Mouse (Mus musculus) hindbrain, embryonic 15.5 days (tissue): ENCODE data around the gene Emc6. TPM values are rescaled to one million over a fixed set of nuclear protein-coding genes. Genes with fewer than 3 reads are reported as not detected.
A peak's percentile ranks its signal among the peaks of the same experiment; 100 is the strongest.

Experiments used
- ATAC-seq: fragments of 200-750 bp; cut with Nextera tagmentation; 2 replicates; pipeline ENCODE4 v1.8.0; 2017; ENCODE audit warnings: low read depth, moderate number of reproducible peaks, moderate TSS enrichment; ENCODE audit not compliant: low FRiP score
- H3K27ac ChIP-seq: fragments of 300-500 bp; sonication (generic); replicated peaks from 2 replicates; pipeline ENCODE4 v1.5.1; 2015; ENCODE audit warnings: mild to moderate bottlenecking, inconsistent platforms
- H3K27me3 ChIP-seq: fragments of 300-500 bp; sonication (generic); 2 replicates; pipeline ENCODE4 v1.6.1; 2015; ENCODE audit warnings: control low read depth, inconsistent platforms
- H3K36me3 ChIP-seq: fragments of 300-500 bp; sonication (generic); 2 replicates; pipeline ENCODE4 v1.6.1; 2015; ENCODE audit warnings: control low read depth, inconsistent platforms
- H3K4me1 ChIP-seq: fragments of 300-500 bp; sonication (generic); replicated peaks from 2 replicates; pipeline ENCODE4 v1.6.1; 2015; ENCODE audit warnings: control low read depth, inconsistent platforms
- H3K4me2 ChIP-seq: fragments of 300-500 bp; sonication (generic); 2 replicates; pipeline ENCODE4 v1.6.1; 2015; ENCODE audit warnings: moderate library complexity, mild to moderate bottlenecking, inconsistent platforms
- H3K4me3 ChIP-seq: fragments of 300-500 bp; sonication (generic); 2 replicates; pipeline ENCODE4 v1.5.1; 2015; ENCODE audit warnings: mild to moderate bottlenecking, inconsistent platforms
- H3K9ac ChIP-seq: fragments of 300-500 bp; sonication (generic); 2 replicates; pipeline ENCODE4 v1.6.1; 2015; ENCODE audit warnings: inconsistent platforms
- H3K9me3 ChIP-seq: fragments of 300-500 bp; sonication (generic); 2 replicates; pipeline ENCODE4 v1.6.1; 2016; ENCODE audit warnings: control low read depth, inconsistent platforms
- WGBS: fragments of 180-500 bp; shearing (Covaris S2); methylation state at CpG from one replicate; pipeline ENCODE4 v1.1.7; 2015; 5-methylcytosine and 5-hydroxymethylcytosine counted together
- polyA plus RNA-seq: library from polyadenylated mRNA; unstranded; fragments of >200 nt; fragmentation: Nextera tagmentation; extraction: Ambion mirVana; gene quantifications from 2 replicates; pipeline ENCODE4 v1.2.1, GENCODE M21; 2015

The Emc6 gene
- polyA plus RNA-seq, 1 experiment from 2014 or later: 131 TPM

GRCm38 (mm10) chr11:73172186-73172585 is 4.7 kb downstream of the Emc6 start:
- Histone ChIP-seq H3K4me3 (no peak overlapping the region), H3K27ac (no peak overlapping the region), H3K36me3 (0 out of 2 replicates have a peak, but pooled peaks cover 5% of the 10 kb centered on the region), H3K27me3 (no peaks in the 10 kb centered on the region), H3K9ac (no peak overlapping the region), H3K9me3 (no peaks in the 10 kb centered on the region), H3K4me2 (no peak overlapping the region), H3K4me1 (peaks cover 21% of the 10 kb centered on the region)
- 65% methylated on average over 5 of the region's 5 CpGs for WGBS
- ATAC-seq: no peak

DNA sequence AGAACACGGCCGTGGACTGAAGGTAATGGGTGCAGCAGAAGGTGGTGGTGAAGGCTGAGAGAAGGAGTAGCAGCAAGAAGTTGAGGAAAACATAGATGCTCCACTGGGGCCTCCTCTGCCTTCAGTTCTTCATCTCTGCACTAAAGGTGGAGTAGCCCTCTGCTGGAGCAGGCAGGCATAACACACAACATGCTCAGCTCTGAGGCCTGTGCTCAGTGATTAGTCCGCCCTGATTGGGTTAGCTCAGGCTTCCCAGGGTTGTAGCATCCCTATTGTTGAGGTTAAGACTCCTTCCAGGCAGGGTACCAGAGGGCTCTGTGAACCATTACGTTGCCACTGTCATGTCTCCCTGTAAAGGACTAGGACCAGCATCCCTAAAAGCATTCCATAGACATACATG is 7.6 kb downstream of the Emc6 start:
- no peaks in the 10 kb centered on the region for H3K27me3 ChIP-seq
- no peak overlapping the region for H3K4me2 ChIP-seq
- H3K27ac ChIP-seq: no peak overlapping the region
- no peaks in the 10 kb centered on the region for H3K9me3 ChIP-seq
- H3K9ac ChIP-seq: no peak overlapping the region
- H3K36me3 ChIP-seq: 0 out of 2 replicates have a peak, but pooled peaks cover under 1% of the 10 kb centered on the region
- H3K4me1 ChIP-seq: peaks cover 5% of the 10 kb centered on the region; the same call in 1 of the 2 replicates
- no peak; the same call in 1 of the 2 replicates for ATAC-seq
- no peak overlapping the region for H3K4me3 ChIP-seq
- 45% methylated on average over 4 of the region's 4 CpGs for WGBS

DNA sequence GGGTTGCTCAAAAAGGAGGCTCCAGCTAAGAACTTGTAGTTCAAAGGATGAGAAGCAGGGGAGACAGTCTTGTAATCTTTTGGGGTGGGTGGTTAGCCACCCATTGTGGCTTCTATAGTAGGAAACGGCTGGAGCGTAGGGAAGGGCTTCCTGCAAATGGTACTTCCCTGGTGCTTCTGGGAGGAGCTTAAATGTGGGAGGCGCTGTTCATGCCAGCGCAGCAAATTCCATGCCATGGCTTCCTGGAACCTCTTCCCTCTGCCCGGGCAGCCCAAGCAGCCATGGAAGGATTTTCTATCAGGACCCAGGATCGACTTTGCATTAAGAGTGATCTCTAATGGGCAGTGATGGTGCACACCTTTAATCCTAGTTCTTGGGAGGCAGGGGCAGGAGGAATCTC is 8.3 kb downstream of the Emc6 start:
- no peak overlapping the region for H3K27ac ChIP-seq
- H3K4me3 ChIP-seq: no peak overlapping the region
- no peaks in the 10 kb centered on the region for H3K36me3 ChIP-seq
- H3K4me1 ChIP-seq: peaks cover 5% of the 10 kb centered on the region; the same call in 1 of the 2 replicates
- no peaks in the 10 kb centered on the region for H3K9me3 ChIP-seq
- no peak for ATAC-seq
- H3K4me2 ChIP-seq: no peak overlapping the region
- no peaks in the 10 kb centered on the region for H3K27me3 ChIP-seq
- WGBS: 81% methylated on average over 6 of the region's 6 CpGs
- H3K9ac ChIP-seq: no peak overlapping the region

DNA sequence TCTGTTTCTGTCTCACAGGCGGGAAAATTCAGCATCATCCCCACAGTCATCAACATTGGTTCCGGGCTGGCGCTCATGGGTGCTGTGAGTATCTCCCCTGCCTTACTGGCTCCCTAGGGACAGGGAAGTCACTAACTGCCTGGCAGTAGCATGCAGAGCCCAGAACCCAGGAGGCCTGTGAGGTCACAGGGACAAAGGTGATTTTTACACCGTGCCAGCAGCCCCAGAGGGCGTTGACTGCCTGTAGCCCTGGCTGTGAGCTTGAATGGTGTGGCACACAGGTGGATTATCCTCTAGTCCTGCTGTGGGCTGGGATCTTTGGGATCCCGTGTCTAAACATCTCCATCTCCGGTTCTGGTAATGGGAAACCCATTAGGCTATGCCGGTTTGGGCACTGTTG is 8.8 kb downstream of the Emc6 start:
- Histone ChIP-seq H3K27ac (no peak overlapping the region), H3K9me3 (no peaks in the 10 kb centered on the region), H3K4me1 (peaks cover 5% of the 10 kb centered on the region; the same call in 1 of the 2 replicates), H3K4me2 (no peak overlapping the region), H3K27me3 (no peaks in the 10 kb centered on the region), H3K4me3 (no peak overlapping the region), H3K36me3 (no peaks in the 10 kb centered on the region), H3K9ac (no peak overlapping the region)
- WGBS: 85% methylated on average over 8 of the region's 8 CpGs
- no peak for ATAC-seq

GRCm38 (mm10) chr11:73162284-73162683 is 14.6 kb downstream of the Emc6 start:
- Histone ChIP-seq H3K27me3 (peaks cover 16% of the 10 kb centered on the region; the same call in 1 of the 2 replicates), H3K9ac (no peak overlapping the region), H3K27ac (no peak overlapping the region), H3K4me1 (peaks cover 14% of the 10 kb centered on the region), H3K36me3 (no peaks in the 10 kb centered on the region), H3K9me3 (no peaks in the 10 kb centered on the region), H3K4me3 (no peak overlapping the region), H3K4me2 (no peak overlapping the region)
- ATAC-seq: no peak
- WGBS: 67% methylated on average over 5 of the region's 5 CpGs

GRCm38 (mm10) chr11:73161616-73162015 is 15.2 kb downstream of the Emc6 start:
- no peaks in the 10 kb centered on the region for H3K36me3 ChIP-seq
- no peak overlapping the region for H3K27ac ChIP-seq
- H3K9me3 ChIP-seq: no peaks in the 10 kb centered on the region
- no peak for ATAC-seq
- no peak overlapping the region for H3K9ac ChIP-seq
- peaks cover 14% of the 10 kb centered on the region for H3K4me1 ChIP-seq
- H3K27me3 ChIP-seq: peaks cover 16% of the 10 kb centered on the region; the same call in 1 of the 2 replicates
- H3K4me2 ChIP-seq: no peak overlapping the region
- 93% methylated on average over 4 of the region's 4 CpGs for WGBS
- H3K4me3 ChIP-seq: no peak overlapping the region

GRCm38 (mm10) chr11:73160811-73161200 is 16.0 kb downstream of the Emc6 start:
- Histone ChIP-seq H3K4me2 (peak overlapping the region; percentile 93), H3K36me3 (no peaks in the 10 kb centered on the region), H3K27ac (no peak overlapping the region), H3K4me3 (peak overlapping the region; percentile 47), H3K9me3 (no peaks in the 10 kb centered on the region), H3K9ac (0 out of 2 replicates have a peak overlapping the region, but pooled peaks have one; percentile 49), H3K27me3 (peaks cover 16% of the 10 kb centered on the region; the same call in 1 of the 2 replicates), H3K4me1 (peaks cover 14% of the 10 kb centered on the region)
- WGBS: 32% methylated on average over 6 of the region's 6 CpGs
- ATAC-seq: no peak

DNA sequence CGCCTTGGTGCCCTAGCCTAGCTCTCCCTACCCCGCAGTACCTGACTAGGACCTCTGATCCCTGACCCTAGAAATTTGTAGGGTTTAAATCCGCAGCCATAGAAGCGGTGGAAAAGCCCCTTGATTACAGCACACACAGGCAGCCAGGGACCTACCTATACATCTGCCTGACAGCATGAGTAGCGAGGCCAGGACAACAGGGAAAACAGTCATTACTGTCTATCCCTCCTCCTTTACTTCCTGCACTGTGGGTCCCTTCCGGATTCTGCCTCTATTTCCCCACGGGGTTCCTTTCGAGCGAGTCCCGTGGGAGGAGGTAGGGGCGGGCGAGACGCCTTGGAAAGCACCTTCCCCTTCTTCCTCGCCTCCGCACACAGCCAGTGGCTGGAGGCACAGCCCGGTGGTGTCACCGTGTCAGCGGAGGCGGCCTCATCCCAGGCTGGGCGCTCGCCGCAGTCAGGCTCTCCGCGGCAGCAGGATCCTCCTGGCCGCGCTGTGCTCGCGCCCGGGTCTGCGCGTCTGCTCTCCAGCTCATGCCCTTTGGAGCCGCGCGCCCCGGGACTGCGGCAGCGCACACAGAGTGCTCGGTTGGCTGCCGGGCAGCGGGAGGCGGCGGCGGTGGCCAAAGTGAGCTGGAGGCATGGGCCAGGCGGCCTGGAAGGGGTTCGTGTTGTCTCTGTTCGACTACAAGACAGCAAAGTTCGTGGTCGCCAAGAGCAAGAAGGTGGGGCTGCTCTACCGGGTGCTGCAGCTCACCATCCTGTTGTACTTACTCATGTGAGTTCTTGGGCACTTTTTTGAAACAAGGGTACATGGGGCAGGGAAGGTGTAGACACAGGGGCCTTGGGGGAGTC is 16.7 kb downstream of the Emc6 start, which contains the start of gene P2rx5:
P2rx5 (plus strand) TSS at position 465 of the 854 bp plus-strand sequence.
- Histone ChIP-seq H3K4me3 (peak within 1 kb of the TSS; percentile 47), H3K9ac (peak within 1 kb of the TSS; percentile 49), H3K27me3 (peaks cover 16% of the 10 kb centered on the region; the same call in 1 of the 2 replicates), H3K9me3 (no peaks in the 10 kb centered on the region), H3K4me2 (peak within 1 kb of the TSS; percentile 93), H3K27ac (no peak within 1 kb of the TSS), H3K4me1 (peaks cover 14% of the 10 kb centered on the region), H3K36me3 (no peaks in the 10 kb centered on the region)
- WGBS: 3% methylated on average over 49 of the region's 49 CpGs
- ATAC-seq: peak; percentile 79; the same call in 1 of the 2 replicates

GRCm38 (mm10) chr11:73155071-73155470 is 21.8 kb downstream of the Emc6 start:
- no peak for ATAC-seq
- peaks cover 4% of the 10 kb centered on the region; the same call in 1 of the 2 replicates for H3K4me1 ChIP-seq
- no peak overlapping the region for H3K9ac ChIP-seq
- H3K27me3 ChIP-seq: peaks cover 5% of the 10 kb centered on the region; the same call in 1 of the 2 replicates
- H3K27ac ChIP-seq: no peak overlapping the region
- H3K4me2 ChIP-seq: no peak overlapping the region
- no peaks in the 10 kb centered on the region for H3K36me3 ChIP-seq
- H3K4me3 ChIP-seq: no peak overlapping the region
- H3K9me3 ChIP-seq: no peaks in the 10 kb centered on the region
- WGBS: 79% methylated on average over 6 of the region's 6 CpGs

DNA sequence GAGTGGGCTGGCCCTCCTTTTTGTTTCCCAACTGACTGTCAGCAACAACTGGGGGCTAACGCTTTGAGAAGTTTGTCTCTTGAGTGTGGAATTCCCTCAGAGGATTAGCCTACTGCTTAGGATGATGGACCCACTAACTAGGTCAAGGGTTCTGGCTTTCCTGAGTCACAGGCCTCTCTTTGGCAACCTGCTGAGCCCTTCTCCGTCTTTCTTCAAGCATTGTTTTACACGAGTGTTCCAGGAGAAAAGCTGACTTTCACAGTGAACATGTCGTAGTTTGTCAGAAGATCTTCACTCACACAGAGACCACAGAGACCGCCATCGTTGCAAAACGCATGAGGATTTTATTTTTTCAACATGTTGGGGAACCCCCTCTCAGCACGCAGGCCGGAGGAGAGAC is 28.6 kb downstream of the Emc6 start:
- no peaks in the 10 kb centered on the region for H3K4me1 ChIP-seq
- WGBS: 78% methylated on average over 9 of the region's 9 CpGs
- no peaks in the 10 kb centered on the region for H3K36me3 ChIP-seq
- no peak overlapping the region for H3K27ac ChIP-seq
- no peaks in the 10 kb centered on the region for H3K9me3 ChIP-seq
- H3K27me3 ChIP-seq: no peaks in the 10 kb centered on the region
- ATAC-seq: no peak
- H3K4me3 ChIP-seq: no peak overlapping the region
- H3K9ac ChIP-seq: no peak overlapping the region
- H3K4me2 ChIP-seq: no peak overlapping the region

DNA sequence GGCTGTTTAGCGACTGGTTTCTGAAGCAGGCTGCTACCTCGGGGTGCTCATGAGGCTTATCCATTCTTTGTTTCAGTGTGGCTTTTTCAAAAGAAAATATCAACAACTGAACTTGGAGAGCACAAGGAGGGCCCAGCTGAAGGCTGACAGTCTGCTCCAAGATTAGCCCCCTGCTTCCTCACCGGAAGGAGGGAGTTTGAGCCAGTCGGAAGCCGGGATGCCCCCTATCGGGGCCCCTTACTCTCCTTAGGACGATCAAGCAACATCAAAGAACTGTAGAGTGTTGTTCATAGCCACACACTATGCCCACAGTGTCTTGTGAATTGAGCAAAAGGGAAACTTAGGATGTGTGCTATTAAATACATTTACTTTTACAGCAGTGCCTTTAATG is 29.9 kb downstream of the Emc6 start:
- Histone ChIP-seq H3K4me3 (no peak overlapping the region), H3K4me2 (no peak overlapping the region), H3K27me3 (no peaks in the 10 kb centered on the region), H3K36me3 (no peaks in the 10 kb centered on the region), H3K9ac (no peak overlapping the region), H3K27ac (no peak overlapping the region), H3K9me3 (no peaks in the 10 kb centered on the region), H3K4me1 (no peaks in the 10 kb centered on the region)
- no peak for ATAC-seq
- 56% methylated on average over 7 of the region's 7 CpGs for WGBS
